Mouse (Mus musculus) ovary, postnatal 14 days (tissue): ENCODE data around the gene Hopx.

Experiments
- DNase-seq: peaks from one replicate; pipeline ENCODE4 v3.0.0; 2022; ENCODE audit warnings: low spot score

The Hopx gene

GRCm38 (mm10) chr5:77067321-77067720 lies 47.6 kb downstream of the Hopx start:
- no peak for DNase-seq

DNA sequence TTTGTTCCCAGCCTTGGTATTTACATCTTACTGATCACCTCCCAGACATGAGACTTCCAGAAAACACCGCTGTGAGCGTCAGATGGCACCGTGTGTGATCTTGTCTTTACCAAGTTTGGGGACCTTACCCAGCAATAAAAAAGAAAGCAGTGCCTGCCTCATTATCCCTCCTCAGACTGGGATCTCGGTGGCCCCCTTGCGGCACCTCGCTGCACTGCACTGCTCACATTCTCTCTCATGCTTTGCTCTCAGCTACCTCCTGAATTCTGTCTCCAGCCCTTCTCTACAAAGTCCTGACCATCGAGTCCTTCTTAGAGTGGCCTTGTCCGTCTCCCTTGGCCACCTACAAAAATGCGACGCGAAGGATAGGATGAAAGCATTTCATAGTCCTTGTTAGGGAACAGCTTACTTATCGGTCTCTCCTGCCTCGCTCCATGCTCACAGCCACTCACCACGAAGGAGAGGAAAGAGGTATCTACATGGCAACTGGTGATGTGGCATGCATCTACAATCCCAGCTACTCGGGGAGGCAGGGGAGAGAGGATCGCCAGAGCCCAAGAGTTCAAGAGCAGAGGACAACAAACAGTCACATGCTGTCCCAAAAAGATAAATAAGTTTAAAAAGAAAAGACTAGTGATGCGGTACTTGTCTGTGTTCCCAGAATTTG lies 53.4 kb downstream of the Hopx start:
- peak; percentile 52 for DNase-seq

DNA sequence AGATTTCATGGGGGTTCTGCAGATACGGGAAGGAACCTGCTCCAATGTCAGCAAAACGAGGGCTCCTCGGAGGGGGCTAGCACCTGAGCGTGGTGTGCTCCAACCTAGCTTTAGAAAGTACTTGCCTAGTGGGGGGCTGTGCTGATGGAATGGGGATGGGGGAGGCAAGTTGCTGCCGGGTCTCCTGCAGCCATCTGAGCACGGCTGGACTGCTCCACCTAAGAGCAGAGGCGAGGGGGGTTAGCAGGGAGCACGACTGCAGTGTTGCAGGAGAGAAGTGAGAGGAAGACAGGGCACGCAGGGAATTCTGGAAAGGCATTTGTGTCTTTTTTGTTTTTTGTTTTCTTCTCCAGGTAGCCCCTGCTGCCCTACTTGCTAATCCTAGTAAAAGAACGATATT lies 54.6 kb downstream of the Hopx start:
- DNase-seq, result no peak

DNA sequence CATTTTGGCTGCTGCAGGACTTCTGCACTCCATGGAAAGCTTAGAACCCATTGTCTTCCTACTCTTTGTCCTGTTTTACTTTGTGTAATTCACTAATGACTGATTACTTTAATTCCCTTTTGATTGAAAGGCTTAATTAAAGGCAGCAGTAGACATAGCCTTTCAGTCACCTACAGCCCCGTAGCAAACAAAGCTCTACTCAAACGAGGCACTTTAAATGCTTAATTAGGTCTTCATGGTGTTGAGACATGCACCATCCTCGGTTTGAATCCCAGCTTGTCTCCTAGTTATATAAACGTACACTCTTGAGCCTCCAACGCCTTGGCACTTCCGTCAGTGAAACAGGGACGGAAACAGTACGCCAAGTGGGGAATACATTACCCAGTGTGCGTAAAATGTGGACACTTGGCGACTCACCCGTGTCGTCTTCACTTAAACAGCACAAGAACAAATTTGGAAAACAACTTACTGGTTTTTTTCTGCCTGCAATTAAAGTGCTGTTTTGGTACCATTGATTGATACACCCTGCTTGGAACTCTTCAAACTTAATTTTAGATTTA lies 58.0 kb downstream of the Hopx start:
- no peak for DNase-seq

GRCm38 (mm10) chr5:77052616-77053015 lies 62.3 kb downstream of the Hopx start:
- DNase-seq, result no peak

- no peak for DNase-seq
These were observed 70.6 kb downstream of the Hopx start for GRCm38 (mm10) chr5:77044362-77044761.

- no peak for DNase-seq
These were observed 75.5 kb downstream of the Hopx start for GRCm38 (mm10) chr5:77039391-77039790.

GRCm38 (mm10) chr5:77038451-77038850 lies 76.5 kb downstream of the Hopx start:
- no peak for DNase-seq
